Mouse (Mus musculus): Measurements from ENCODE around the gene Ube2q1.

GRCm38 (mm10) chr3:89826295-89826694 lies 52.9 kb downstream of the Ube2q1 start:
- TF ChIP-seq CTCF (IDR thresholded peaks at IDR 0.05; ENCODE audit: extremely low read depth, insufficient read depth, insufficient read length, insufficient replicate concordance): no peak
- no peak for TF ChIP-seq POLR2A (IDR thresholded peaks at IDR 0.05; ENCODE audit: low read depth, low read length)
